In genomic region chr4:117397128-117397527, GRCm38 (mm10) we compare ENCODE assay signal across 14 mouse cellular contexts.
DNase-seq lines count a peak whose midpoint lies in the region.
"Had no signal": no experiment of that assay in that cellular context is flagged by ENCODE, and none has a peak within 500 bp of the region (broad histone marks: within the 10 kb centered on the region; RNA-seq: fewer than 3 reads in every experiment).

No protein-coding gene starts in this region.

- DNase-seq in cerebellum, adult 9-10 months, result peak; percentile 15
- no peak for DNase-seq in cerebellum, postnatal 4 days (ENCODE audit: low spot score in 2 of 2)
- DNase-seq in layer of hippocampus, adult 8-10 months (ENCODE audit: low spot score in 2 of 2), result peak; percentile 32 to 47
- no peak for DNase-seq in layer of hippocampus, postnatal 14 days (ENCODE audit: low spot score in 2 of 2)
- peak; percentile 15 for DNase-seq in right cerebral cortex, adult 18-20 months
- DNase-seq in right cerebral cortex, postnatal 4 days, result no peak
- no peak for DNase-seq in kidney, postnatal 10 days
- DNase-seq: adrenal gland, postnatal 10 days; cerebellum, adult 18-20 months; cerebellum, postnatal 36 days; embryo, embryonic 11 days; gastrocnemius, postnatal 36 days; heart, adult 11 months; heart, postnatal 36 days had no signal

Comparison
In these comparisons a context has a peak if more than half of its experiments do, and no peak if none do; other contexts are left out.
1. DNase-seq: peak in cerebellum, adult 9-10 months (single experiment), layer of hippocampus, adult 8-10 months (2 of 2) and right cerebral cortex, adult 18-20 months (single experiment); none in cerebellum, postnatal 4 days (0 of 2), layer of hippocampus, postnatal 14 days (0 of 2), right cerebral cortex, postnatal 4 days (single experiment) and kidney, postnatal 10 days (single experiment).